Mouse (Mus musculus) 3T3-L1 (cell line): Measurements from ENCODE around the gene Prkch.

Experiments used
- DNase-seq: peaks from one replicate; pipeline ENCODE4 v3.0.0-alpha.2; 2015; ENCODE audit warnings: low read depth, low spot score

The Prkch gene

DNA sequence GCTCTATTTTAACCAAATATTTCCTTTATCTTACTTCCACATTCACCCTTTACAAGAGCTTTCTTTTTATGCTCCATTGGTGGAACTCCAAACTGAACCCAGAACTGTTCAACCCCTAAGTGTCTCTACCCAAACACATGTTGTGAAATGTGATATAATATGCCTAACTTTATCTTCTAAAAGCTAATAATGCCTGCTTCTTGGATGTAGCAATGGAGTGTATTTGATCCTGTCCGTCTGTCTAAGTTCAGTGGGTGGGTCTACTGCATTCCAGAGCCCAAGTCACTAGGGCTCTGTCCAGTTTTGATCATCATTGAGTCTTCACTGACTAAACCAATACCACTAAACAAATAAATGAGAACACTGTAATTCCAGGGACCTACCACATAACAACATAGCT lies 240.2 kb downstream of the Prkch start:
- DNase-seq = no peak
